Mouse (Mus musculus): Measurements from ENCODE around the gene Lonp2. TPM values are rescaled to one million over a fixed set of nuclear protein-coding genes. Genes with fewer than 3 reads are reported as not detected.
A peak's percentile ranks its signal among the peaks of the same experiment; 100 is the strongest.

Lonp2 gene
- polyA plus RNA-seq, 1 experiment from 2014 or later = 67.9 TPM

- Histone ChIP-seq H3K9ac (ENCODE audit: low read depth, low read length) (no peak overlapping the region), H3K4me3 (replicated peaks; ENCODE audit: low read depth, low read length) (no peak overlapping the region), H3K27ac (no peak overlapping the region), H3K4me1 (replicated peaks; ENCODE audit: insufficient read depth, low read length) (no peaks in the 10 kb centered on the region; the same call in 1 of the 2 replicates), H3K27me3 (ENCODE audit: insufficient read depth, low read length) (no peaks in the 10 kb centered on the region), H3K4me2 (ENCODE audit: low read length) (no peak overlapping the region), H3K36me3 (ENCODE audit: insufficient read depth, low read length) (no peaks in the 10 kb centered on the region; the same call in 1 of the 2 replicates), H3K9me3 (replicated peaks; ENCODE audit: low read length) (no peaks in the 10 kb centered on the region)
- no peak for TF ChIP-seq CTCF (IDR thresholded peaks at IDR 0.05; ENCODE audit: low read depth)
- WGBS = 96% methylated on average over 2 of the region's 2 CpGs
- no peak for ATAC-seq (replicated peaks; ENCODE audit: low FRiP score, low read depth)
- DNase-seq (ENCODE audit: low spot score) = no peak
Observed at GRCm38 (mm10) chr8:86695703-86696102, 71.9 kb downstream of the Lonp2 start.

GRCm38 (mm10) chr8:86698811-86699421, 75.1 kb downstream of the Lonp2 start:
- no peak for TF ChIP-seq CTCF (IDR thresholded peaks at IDR 0.05; ENCODE audit: low read depth)
- H3K27ac ChIP-seq = no peak overlapping the region
- H3K36me3 ChIP-seq (ENCODE audit: insufficient read depth, low read length) = no peaks in the 10 kb centered on the region; the same call in 1 of the 2 replicates
- H3K27me3 ChIP-seq (ENCODE audit: insufficient read depth, low read length) = no peaks in the 10 kb centered on the region
- H3K4me3 ChIP-seq (replicated peaks; ENCODE audit: low read depth, low read length) = no peak overlapping the region
- no peaks in the 10 kb centered on the region for H3K9me3 ChIP-seq (replicated peaks; ENCODE audit: low read length)
- no peaks in the 10 kb centered on the region; the same call in 1 of the 2 replicates for H3K4me1 ChIP-seq (replicated peaks; ENCODE audit: insufficient read depth, low read length)
- ATAC-seq (replicated peaks; ENCODE audit: low FRiP score, low read depth) = no peak
- peak; percentile 22 for DNase-seq (ENCODE audit: low spot score)
- no peak overlapping the region for H3K9ac ChIP-seq (ENCODE audit: low read depth, low read length)
- H3K4me2 ChIP-seq (ENCODE audit: low read length) = no peak overlapping the region
- 38% methylated on average over 1 of the region's 1 CpGs for WGBS

GRCm38 (mm10) chr8:86699471-86699870, 75.6 kb downstream of the Lonp2 start:
- WGBS = 69% methylated on average over 12 of the region's 12 CpGs
- ATAC-seq (replicated peaks; ENCODE audit: low FRiP score, low read depth) (no peak), DNase-seq (ENCODE audit: low spot score) (no peak)
- no peak for TF ChIP-seq CTCF (IDR thresholded peaks at IDR 0.05; ENCODE audit: low read depth)
- Histone ChIP-seq H3K4me2 (ENCODE audit: low read length) (no peak overlapping the region), H3K9ac (ENCODE audit: low read depth, low read length) (no peak overlapping the region), H3K4me1 (replicated peaks; ENCODE audit: insufficient read depth, low read length) (no peaks in the 10 kb centered on the region; the same call in 1 of the 2 replicates), H3K9me3 (replicated peaks; ENCODE audit: low read length) (no peaks in the 10 kb centered on the region), H3K27ac (no peak overlapping the region), H3K27me3 (ENCODE audit: insufficient read depth, low read length) (no peaks in the 10 kb centered on the region), H3K4me3 (replicated peaks; ENCODE audit: low read depth, low read length) (no peak overlapping the region), H3K36me3 (ENCODE audit: insufficient read depth, low read length) (no peaks in the 10 kb centered on the region; the same call in 1 of the 2 replicates)

DNA sequence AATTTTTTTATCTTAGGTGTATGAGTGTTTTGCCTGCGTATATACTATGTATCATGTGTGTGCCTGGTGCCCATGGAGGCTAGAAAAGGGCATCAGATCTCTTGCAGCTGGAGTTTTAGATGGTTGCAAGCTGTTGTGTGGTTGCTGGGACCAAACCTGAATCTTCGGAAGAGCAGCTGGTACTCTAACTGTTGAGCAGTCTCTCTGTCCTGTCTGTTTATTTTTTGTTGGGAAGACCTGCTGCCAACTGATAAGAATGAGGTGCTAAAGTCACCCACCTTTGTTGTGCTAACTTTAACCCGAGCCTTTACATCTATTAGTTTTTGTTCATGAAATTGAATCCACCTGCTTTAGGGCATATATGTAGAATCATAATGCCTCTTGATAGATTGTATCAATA, 78.6 kb downstream of the Lonp2 start:
- no peak for TF ChIP-seq CTCF (IDR thresholded peaks at IDR 0.05; ENCODE audit: low read depth)
- no peaks in the 10 kb centered on the region; the same call in 1 of the 2 replicates for H3K4me1 ChIP-seq (replicated peaks; ENCODE audit: insufficient read depth, low read length)
- no peak overlapping the region for H3K4me3 ChIP-seq (replicated peaks; ENCODE audit: low read depth, low read length)
- no peaks in the 10 kb centered on the region for H3K36me3 ChIP-seq (ENCODE audit: insufficient read depth, low read length)
- no peak overlapping the region for H3K27ac ChIP-seq
- H3K9me3 ChIP-seq (replicated peaks; ENCODE audit: low read length) = no peaks in the 10 kb centered on the region
- DNase-seq (ENCODE audit: low spot score) = no peak
- WGBS = 92% methylated on average over 3 of the region's 3 CpGs
- no peaks in the 10 kb centered on the region for H3K27me3 ChIP-seq (ENCODE audit: insufficient read depth, low read length)
- no peak for ATAC-seq (replicated peaks; ENCODE audit: low FRiP score, low read depth)
- no peak overlapping the region for H3K9ac ChIP-seq (ENCODE audit: low read depth, low read length)
- no peak overlapping the region for H3K4me2 ChIP-seq (ENCODE audit: low read length)

GRCm38 (mm10) chr8:86705317-86705716, 81.5 kb downstream of the Lonp2 start:
- WGBS = 72% methylated on average over 3 of the region's 3 CpGs
- no peaks in the 10 kb centered on the region for H3K27me3 ChIP-seq (ENCODE audit: insufficient read depth, low read length)
- no peak overlapping the region for H3K4me2 ChIP-seq (ENCODE audit: low read length)
- no peak for TF ChIP-seq CTCF (IDR thresholded peaks at IDR 0.05; ENCODE audit: low read depth)
- no peaks in the 10 kb centered on the region for H3K9me3 ChIP-seq (replicated peaks; ENCODE audit: low read length)
- no peak overlapping the region for H3K4me3 ChIP-seq (replicated peaks; ENCODE audit: low read depth, low read length)
- ATAC-seq (replicated peaks; ENCODE audit: low FRiP score, low read depth) (no peak), DNase-seq (ENCODE audit: low spot score) (no peak)
- no peaks in the 10 kb centered on the region for H3K4me1 ChIP-seq (replicated peaks; ENCODE audit: insufficient read depth, low read length)
- H3K27ac ChIP-seq = no peak overlapping the region
- H3K9ac ChIP-seq (ENCODE audit: low read depth, low read length) = no peak overlapping the region
- H3K36me3 ChIP-seq (ENCODE audit: insufficient read depth, low read length) = 0 out of 2 replicates have a peak, but pooled peaks cover 3% of the 10 kb centered on the region

GRCm38 (mm10) chr8:86706756-86707155, 82.9 kb downstream of the Lonp2 start:
- Histone ChIP-seq H3K36me3 (ENCODE audit: insufficient read depth, low read length) (0 out of 2 replicates have a peak, but pooled peaks cover 5% of the 10 kb centered on the region), H3K9ac (ENCODE audit: low read depth, low read length) (no peak overlapping the region), H3K4me3 (replicated peaks; ENCODE audit: low read depth, low read length) (no peak overlapping the region), H3K4me2 (ENCODE audit: low read length) (no peak overlapping the region), H3K9me3 (replicated peaks; ENCODE audit: low read length) (no peaks in the 10 kb centered on the region), H3K4me1 (replicated peaks; ENCODE audit: insufficient read depth, low read length) (no peaks in the 10 kb centered on the region), H3K27ac (no peak overlapping the region), H3K27me3 (ENCODE audit: insufficient read depth, low read length) (no peaks in the 10 kb centered on the region)
- DNase-seq (ENCODE audit: low spot score) (no peak), ATAC-seq (replicated peaks; ENCODE audit: low FRiP score, low read depth) (no peak)
- 56% methylated on average over 5 of the region's 5 CpGs for WGBS
- no peak for TF ChIP-seq CTCF (IDR thresholded peaks at IDR 0.05; ENCODE audit: low read depth)
